Mouse (Mus musculus): Measurements from ENCODE around the gene Slc16a12.

- TF ChIP-seq POLR2A (IDR thresholded peaks at IDR 0.05; ENCODE audit: low read depth, low read length): no peak
- TF ChIP-seq CTCF (IDR thresholded peaks at IDR 0.05; ENCODE audit: borderline replicate concordance, insufficient read depth, low read length): no peak
Measured at GRCm38 (mm10) chr19:34731356-34731755, 15.7 kb downstream of the Slc16a12 start.

Measured in embryonic fibroblast, embryonic 13.5 days (primary cell).